Mouse (Mus musculus) spleen, adult 18-20 months (tissue): ENCODE data around the gene Itga11.

Experiments
- DNase-seq, 2 experiments: peaks; one replicate each; pipeline ENCODE4 v3.0.0; 2022; ENCODE audit warnings: mixed read lengths in 2 of 2

Itga11 gene

DNA sequence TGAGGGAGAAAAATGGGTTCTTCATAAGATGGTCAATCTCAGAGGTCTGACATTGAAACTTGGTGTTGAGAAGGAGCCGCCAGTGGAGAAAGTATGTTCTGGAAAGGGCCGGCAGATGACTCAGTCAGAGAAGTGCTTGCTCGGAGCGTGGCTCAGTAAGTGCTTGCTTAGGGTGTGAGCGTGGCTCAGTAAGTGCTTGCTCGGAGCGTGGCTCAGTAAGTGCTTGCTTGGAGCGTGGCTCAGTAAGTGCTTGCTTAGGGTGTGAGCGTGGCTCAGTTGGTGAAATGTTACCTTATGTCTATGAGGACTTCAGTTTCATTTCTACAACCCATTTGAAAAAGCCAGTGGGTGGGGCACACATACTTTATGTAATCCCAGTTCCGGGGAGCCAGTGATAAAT is 12.1 kb downstream of the Itga11 start:
- DNase-seq: no peak

DNA sequence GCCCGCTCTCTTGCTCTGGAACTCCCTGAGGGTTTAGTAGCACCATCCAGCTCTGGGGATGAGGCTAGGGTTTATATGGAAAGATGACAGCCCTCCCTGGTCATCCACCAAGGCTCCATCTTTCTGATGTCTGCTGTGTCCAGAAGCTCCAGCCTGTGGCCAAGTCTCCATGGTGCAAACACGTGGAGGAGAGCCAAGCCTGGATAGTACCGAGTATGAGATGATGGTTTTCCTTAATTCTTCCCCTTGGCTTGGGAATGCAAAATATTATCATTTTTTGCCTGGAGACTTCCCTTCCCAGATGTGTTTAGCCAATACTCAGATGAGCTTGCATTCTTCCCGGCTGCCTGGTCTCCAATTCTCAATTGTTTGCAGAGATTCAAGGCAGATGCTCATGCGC is 16.4 kb downstream of the Itga11 start:
- DNase-seq: no peak

DNA sequence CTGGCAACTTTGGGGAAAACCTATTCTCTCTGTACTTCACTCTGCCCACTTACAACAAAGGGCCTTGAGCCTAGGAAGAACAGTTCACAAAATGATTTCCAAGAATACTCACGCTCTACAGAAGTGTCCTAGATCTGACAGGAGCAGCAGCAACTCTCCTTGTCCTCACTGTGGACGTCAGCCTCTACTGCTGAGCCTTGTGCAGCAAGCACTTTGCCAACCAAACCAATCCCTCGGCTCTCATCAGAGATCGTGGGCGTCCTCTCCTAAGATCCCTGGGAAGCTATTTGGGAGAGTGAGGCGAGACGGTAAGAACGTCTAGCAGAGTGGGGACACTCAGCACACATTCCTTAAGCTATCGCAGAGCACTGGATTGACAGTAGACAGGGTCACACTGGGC is 17.6 kb downstream of the Itga11 start:
- DNase-seq: no peak

DNA sequence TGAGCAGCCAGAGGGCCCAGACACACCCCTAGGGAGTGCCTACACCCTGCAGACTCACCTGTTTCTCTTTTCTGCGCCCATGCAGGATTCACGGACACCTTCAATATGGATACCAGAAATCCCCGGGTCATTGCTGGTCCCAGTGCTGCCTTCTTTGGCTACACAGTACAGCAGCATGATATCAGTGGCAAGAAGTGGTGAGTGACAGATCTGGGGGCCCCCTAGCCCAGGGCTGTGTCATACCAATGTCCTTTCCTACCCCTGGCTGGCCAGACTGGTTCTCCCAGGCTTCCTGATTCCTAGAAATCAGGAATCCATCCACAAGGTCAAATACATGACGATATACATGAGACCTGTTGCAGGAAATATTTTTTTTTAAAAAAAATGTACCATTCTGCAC is 19.2 kb downstream of the Itga11 start:
- no peak for DNase-seq

DNA sequence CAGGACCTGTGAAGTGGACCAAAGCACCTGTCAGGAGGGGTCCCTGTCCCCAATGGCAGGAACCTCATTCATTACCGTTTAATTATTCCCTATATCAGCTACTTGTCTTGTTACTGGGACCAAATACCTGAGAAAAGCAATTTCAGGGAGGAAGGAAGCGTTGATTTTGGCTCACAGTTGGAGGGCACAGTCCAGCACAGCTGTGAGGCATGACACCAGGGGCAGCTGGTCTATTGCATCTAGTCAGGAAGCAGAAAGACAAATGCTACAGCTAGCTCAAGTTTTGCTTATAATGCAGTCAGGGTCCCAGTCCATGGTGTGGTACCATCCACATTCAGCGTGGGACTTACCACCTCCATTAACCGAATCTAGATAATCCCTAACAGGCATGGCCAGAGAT is 29.6 kb downstream of the Itga11 start:
- DNase-seq: no peak

DNA sequence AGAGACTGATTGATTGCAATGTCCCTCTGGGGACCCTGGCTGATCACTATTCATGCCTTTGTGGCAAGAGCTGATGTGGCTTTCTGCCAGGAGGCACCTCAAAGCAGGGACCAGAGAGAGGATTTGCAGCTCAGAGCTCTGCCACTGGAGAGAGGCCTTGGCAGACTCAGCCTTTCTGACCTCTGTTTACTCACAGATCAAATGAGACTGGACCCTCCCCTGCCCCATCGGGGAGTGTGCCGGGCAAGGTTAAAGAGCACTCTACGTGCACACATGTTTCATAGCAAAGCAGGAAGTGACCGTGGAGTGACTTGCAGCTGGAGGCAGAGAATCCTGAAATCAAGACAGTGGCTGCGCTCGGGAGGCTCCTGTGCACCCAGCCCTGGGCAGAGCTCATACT is 30.2 kb downstream of the Itga11 start:
- DNase-seq: no peak

DNA sequence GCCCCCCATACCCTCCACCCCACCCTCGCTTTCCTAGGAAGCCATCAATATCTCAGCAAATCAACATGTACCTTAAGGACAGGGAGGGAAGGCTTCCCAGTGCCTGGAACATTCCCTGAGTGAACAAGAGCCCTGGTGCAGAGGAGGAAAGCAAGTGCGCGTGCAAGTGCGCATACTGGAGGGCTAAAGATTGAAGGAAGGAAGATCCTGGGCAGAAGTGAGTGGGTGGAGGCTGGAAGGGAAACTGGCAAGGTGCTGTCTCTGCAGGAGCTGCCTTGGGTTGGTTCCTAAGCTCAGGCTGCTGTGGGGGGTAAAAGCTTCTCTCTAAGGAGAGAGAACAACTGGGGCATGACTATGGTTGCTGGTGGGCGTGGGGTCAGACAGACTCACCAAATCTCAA is 32.4 kb downstream of the Itga11 start:
- DNase-seq: no peak

DNA sequence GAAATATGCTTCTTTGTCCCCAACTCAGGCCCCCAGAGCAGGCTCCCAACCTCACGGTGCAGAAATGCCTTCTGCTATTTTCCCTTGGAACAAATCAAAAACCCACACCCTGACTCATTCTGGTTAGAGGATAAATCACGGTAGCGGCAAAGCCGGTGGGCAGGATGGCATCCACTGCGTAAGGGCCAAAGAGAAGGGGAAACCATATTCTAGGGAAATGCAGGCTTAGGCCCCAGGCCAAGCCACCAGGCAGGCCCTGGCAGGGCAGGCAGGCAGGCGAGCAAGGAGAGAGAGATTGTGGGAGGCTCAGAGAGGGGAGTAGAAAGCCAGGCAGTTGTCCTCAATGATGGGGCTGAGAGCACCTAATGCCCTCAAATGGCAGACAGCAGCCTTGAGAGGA is 34.7 kb downstream of the Itga11 start:
- no peak for DNase-seq

DNA sequence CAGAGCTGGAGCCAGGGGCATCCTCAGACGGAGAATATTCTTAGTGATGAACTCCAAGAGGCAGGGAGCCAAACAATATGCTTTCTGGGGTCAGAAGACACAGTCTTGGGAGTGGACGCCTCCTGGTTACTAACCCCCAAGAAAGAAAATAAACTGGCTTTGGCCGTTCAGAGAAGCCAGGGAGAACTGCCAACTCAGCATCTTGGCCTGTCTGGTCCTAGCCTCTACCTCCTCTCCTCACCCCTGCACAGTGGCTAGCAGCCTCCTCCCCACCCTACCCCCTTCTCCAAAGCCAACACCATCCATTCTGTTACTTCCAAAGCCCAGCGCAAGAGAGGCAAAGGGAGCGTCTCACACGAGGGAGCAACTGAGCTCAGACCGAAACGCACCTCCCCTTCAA is 35.4 kb downstream of the Itga11 start:
- DNase-seq: no peak

DNA sequence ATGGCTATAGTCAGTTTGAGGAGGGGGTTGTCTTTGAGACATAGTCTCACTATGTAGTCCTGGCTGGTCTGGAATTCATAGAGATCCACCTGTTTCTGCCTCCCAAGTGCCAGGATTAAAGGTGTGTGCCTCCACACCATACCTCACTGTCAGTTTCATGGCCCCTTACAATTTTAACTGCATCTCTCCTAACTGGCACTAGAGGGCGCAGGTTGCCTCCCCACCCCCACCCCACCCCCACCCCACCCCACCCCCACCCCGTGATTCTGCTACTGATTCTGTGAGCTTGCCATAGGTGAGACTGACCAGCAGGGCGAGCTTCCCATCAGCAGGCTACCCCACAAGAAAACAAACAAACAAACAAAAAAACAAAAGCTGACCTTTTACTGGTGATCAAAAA is 36.7 kb downstream of the Itga11 start:
- DNase-seq: no peak

DNA sequence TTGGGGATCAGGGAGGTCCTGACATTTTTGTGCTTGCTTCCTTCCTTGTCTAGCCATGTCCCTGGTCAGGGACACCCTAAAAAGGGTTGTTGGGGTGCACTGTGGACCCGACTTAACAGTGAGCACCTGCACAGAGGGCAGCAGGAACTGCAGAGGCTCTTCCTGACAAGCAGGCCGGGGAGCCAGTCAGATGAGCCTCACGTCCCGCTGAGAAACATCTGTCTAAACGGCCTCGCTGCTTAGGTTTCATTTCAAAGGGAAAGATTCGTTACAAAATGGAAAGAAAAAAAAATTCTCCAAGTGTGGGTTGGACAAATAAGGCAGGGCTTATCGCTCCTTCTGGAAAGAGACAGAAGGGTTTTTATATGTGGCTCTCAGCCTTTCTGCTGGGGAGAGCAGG is 40.4 kb downstream of the Itga11 start:
- no peak for DNase-seq

DNA sequence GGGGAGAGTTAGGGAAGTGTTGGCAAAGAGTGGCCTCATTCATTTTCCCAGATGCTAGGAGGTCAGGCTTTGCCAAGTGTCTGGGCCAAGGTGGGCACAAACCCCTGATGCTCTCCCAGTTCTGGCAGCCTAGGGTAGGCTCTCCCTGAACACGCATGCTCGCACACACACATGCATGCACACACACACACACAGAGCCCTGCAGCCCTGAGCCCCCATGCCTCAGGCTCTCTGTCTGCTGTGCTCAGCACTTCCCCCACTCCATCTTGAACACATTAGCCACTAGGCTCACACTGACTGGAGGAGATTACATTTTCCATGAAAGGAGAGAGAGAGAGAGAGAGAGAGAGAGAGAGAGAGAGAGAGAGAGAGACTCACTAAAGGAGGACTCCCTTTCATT is 44.2 kb downstream of the Itga11 start:
- no peak for DNase-seq

DNA sequence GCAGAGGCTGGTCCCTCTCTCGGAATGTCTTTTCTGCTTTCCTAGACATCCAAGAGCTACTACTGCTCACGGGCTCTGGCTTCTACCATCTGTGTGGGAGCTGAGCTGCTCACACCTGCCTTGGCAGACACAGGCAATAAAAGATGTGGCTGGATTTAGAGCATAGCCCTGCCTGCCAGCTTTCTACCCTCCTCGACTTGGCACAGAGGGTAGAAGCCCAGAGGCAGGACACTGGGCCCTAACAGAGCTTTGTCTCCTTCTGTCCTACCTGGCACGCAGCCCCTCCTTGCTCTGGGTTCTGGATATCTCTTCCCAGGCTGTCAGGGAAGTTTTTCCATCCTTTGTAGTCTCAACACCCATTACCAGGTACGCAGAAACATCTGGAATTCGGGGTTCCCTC is 45.1 kb downstream of the Itga11 start:
- no peak for DNase-seq

DNA sequence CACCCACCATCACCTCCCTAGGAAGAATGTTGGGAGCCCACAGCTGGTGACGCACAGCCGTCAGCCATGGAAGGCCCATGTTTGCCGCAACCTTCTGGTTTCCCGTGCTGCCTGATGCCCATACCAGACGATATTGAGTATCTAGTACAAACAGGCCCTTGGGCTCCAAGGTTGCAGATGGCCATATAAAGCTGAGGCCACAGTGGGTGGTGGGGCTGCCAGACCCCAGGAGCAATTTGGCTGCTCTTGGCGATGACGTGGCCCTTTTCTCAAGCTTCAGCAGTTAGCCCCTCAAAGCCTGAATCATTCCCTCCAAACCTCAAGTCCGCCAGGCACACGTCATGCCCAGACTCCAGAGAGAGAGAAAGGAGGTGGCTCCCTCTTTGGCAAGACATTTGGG is 46.5 kb downstream of the Itga11 start:
- DNase-seq: no peak

DNA sequence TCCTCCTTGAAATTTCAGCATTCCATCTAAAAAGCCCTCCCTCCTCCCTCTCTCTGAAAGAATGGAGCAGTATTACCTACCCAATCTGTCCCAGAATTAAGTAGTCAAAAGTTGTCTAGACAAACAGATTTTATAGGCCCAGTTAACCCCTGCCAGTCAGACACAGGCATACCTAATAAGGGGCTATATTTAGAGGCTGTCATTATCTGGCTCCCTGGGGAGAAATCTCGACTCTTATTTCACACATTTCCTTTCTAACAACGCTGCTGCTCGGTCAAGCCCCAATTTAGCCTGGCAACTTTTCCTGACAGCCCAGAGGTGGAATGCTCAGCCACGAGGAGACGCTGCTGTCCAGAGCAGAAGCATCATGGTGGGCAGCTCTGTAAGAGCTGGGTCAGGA is 47.6 kb downstream of the Itga11 start:
- no peak for DNase-seq

DNA sequence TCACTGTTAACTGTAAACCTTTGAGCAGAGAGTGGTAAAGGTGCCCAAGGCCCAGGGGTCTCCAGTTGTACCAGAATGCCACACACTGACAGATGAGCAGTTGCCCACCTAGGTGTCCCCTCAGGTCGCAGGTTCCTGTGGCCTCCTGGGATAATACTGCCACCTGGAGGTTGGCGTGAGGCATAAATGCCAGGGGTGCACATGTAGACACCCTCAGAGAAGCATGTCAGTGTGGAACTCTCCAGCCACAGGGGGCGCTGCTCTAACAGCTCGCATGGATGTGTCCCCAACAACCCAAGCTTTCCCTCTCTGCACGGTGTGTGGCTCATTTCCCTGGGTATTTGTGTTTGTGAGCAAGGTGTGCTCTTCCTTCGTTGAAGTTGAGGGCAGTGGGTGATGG is 48.8 kb downstream of the Itga11 start:
- no peak for DNase-seq

DNA sequence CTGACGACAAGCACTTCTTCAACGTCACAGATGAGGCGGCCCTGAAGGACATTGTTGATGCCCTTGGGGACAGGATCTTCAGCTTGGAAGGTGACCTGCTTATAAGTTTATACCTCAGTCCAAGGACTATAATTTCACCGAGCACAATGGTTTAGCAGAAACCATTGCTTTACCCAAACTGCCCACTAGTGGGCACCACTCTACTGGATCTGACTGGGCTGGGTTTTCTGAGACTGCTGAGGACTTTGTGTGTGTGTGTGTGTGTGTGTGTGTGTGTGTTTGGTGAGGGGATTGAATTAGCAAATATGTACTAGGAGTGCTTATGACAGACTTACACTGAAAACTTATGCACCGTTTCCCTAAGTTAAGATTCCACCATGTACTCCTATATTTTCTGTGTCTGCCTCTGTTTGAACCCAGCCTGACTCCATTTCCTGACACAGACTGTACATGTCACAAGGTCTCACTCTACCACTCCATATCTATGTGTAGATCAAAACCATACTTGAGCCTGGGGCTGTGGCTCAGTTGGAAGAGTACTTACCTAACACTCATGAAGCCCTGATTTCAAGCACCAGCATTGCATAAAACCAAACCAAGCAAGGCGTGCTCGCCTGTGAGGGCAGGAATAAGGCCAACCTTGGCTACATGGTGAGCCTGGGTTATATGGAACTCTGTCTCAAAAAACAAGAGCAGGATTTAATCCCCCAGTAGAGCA is 67.1 kb downstream of the Itga11 start:
- DNase-seq: peak in 1 of 2 experiments; percentile 18

DNA sequence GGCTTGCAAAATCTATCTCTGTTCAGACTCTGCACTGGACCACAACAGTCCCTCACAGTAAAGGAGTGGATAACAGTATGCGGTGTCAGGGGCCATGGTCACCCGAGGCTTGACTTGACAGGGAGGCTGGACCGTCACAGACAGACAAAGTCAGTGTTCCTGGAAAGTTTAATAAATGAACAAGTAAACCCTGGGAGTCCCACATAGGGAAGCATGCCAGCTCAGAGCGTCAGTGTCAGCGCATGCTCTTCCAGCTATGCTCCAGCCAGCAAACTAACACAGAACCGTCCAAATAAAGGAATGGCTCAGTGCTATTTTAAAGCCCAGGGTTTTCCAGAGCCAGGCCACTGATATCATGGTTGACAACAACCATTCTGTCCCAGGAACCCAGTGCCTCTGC is 69.0 kb downstream of the Itga11 start:
- DNase-seq: no peak

DNA sequence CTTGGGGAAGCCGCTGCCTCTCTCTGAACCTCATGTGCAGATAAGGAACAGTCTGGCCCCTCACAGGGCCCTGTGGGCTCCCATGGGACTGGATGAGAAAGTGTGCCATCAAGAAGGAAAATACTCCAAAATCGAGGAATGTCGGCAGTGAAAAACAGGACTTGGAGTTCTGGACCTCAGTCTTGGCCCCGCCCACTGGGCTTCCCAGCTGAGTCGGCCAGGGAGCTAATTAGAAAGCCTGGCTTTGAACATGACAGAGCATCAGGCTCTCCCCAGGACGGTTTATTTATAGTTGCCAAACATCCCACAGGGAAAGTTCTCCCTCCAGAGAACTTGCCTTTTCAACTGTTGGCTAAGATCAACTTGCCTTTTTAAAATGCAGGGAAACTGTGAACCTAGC is 72.0 kb downstream of the Itga11 start:
- no peak for DNase-seq

DNA sequence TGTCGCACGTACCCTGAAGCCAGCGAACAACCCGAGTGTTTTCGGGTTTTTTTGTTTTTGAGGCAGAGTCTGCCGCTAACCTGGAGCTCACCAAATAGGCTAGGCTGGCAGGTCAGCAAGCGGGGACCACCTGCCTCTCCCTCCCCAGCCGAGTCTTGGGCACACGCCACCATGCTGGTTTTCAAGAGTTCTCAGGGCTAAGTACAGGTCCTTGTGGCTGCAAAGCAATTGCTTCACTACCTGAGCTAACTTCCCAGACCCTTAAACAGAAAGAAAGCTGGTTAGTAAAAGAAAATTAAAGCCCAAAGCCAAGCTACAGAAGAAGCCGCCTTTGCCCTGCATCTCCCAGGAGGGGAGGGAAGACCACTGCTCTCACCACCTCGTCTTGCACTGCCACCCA is 72.8 kb downstream of the Itga11 start:
- DNase-seq: no peak

DNA sequence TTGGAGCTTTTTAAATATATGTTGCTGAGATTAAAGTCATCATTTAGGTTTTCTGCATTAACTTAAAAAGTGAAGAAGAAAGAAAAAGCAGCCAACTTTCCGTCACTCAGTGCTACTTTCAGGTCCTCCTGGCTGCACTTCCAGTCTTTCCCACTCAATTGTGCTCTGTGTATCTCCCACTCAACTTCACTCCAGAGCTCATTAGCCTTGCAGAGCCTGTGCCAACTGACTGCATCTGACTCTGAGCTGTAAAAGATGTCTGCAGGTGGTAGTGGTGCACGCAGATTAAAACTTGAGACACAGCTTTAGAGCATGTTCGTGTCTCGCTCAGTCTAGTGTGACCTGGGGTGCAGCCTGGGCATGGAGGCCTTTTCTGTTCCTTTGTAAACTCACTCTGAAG is 80.7 kb downstream of the Itga11 start:
- DNase-seq: no peak

DNA sequence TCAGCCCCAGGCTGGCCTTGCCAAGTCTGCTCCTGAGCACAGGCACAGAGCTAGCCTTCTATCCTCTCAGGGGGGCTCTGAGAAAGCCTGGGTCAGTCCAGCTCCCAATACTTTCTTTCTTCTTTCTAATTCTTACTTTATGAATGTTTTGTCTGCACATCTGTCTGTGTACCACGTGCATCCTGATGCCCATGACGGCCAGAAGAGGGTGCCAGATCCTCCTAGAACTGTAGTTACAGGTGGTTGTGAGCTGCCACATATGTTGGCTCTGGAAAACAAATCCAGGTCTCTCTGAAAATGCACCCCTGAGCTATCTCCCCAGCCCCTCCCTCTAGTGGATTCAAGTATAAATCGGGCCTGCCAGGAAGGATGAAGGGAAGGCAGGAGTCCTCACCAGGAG is 82.0 kb downstream of the Itga11 start:
- no peak for DNase-seq

DNA sequence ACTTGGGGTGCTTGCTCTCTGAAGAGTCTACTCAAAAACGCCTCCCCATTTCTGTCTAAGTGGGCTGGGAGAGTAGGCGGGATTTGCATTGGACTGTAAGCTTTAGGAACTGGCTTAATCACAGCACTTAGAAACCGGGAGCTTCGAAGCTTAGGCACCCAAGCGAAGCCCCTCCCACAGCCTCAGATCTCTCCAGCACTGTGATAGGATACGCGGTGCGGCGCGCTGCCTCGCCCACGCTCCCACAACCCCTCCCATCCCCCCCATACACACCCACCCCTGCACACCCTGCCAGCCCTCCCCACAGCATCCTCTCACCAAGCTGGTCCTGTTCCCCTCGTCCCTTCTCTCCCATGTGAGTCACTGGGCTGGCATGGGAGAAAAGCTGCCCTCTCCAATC is 85.9 kb downstream of the Itga11 start:
- DNase-seq: no peak

DNA sequence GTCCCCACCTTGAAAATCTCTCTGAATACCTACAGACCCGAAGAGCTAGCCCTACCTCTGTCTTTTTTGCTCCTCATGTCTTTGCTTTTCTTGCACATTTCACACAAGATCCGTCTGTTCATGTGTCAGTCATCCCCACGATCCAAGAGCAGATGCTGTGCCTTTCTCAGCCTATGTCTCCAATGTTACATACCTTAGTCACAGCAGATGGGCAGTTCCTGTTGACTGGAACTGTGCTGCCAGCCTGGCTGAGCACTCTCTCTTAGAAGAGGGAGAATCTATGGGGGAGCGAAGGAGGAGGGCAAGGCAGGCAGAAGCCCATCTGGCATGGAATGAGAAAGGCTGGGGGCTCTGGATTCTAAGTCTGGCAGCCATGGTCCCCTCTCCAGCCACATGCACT is 87.7 kb downstream of the Itga11 start:
- no peak for DNase-seq

DNA sequence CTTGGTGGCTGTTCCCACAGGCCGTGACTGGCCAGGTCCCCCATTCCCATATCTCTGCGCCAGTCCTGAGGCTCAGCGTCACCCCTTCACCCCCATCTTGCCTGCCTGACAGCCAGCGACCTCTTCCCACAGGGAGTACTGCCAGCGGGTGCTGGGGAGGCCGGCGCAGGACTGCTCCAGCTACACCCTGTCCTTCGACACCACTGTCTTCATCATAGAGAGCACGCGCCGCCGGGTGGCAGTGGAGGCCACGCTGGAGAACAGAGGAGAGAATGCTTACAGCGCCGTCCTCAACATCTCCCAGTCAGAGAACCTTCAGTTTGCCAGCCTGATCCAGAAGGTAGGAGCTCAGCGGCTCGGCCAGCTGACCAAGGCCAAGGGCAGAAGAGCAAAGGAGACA is 89.8 kb downstream of the Itga11 start:
- DNase-seq: no peak

DNA sequence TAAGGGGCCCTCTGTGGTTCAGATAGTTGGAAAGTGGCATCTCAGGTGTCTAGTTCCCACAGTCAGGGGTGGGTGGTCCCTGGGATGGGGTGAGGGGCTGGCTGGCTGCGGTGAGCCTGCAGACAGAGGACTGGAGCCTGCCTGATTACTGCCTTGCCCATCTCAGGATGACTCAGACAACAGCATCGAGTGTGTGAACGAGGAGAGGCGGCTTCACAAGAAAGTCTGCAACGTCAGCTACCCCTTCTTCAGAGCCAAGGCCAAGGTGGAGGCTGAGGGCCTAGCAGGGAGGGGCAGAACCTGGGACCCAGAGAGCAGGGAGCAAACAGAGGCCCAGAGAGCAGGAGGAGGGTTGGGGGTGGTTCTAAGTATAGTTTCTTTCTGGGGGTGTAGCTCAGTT is 90.7 kb downstream of the Itga11 start:
- DNase-seq: no peak
